Mouse (Mus musculus): ENCODE data around the gene Prdm2.

The Prdm2 gene

DNA sequence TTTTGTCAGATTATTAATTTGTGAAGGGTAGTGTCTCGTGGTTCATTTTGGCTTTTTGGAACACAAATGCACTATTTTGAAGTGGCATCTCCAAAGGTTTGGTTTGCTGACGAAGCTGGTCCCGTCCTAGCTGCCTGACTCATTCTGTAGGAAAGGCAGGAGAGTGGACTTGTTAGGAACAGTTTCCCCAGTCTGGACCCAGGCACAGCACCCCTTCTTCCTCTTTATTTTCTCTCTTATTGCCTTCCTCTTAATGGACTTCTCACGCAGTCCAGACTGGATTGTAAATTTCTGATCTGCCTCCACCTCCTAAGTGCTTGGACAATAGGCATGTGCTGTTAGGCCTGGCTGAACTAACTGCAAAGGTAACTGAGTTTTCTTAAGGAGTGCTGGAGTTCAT lies 57.8 kb downstream of the Prdm2 start:
- DNase-seq (ENCODE audit: low read depth in 1 of 2, low spot score in 2 of 2): no peak

DNA sequence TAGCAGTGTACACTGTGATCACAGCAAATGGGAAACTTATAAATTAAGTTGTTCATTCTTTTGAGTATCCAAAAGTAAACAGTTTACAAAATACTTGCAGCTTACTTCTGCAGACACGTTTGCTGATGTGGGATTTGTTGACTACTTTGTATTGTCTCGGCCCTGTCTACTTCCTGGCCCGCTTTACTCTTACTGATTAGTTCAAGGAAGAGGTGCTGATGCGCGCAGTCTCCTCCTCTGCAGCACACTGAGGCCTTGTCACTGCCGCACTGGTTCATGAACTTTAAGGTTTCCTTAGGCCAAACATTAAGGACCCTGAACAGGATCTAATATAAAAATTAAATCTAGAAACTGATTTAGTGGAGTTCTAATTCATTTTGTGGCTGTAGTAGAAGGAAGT lies 58.2 kb downstream of the Prdm2 start:
- no peak for DNase-seq (ENCODE audit: low read depth in 1 of 2, low spot score in 2 of 2)

DNA sequence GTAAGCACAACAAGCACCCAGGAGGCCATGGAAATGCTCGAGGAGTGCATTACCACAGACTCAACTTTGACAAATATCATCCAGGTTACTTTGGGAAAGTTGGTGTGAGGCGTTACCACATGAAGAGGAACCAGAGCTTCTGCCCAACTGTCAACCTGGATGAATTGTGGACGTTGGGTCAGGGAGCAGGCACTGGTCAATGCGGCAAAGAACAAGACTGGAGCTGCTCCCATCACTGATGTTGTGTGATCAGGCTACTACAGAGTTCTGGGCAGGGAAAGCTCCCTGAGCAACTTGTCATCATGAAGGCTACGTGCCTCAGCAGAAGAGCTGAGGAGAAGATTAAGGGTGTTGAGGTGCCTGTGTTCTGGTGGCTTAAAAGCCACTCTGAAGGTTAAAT lies 60.2 kb downstream of the Prdm2 start:
- DNase-seq (ENCODE audit: low read depth in 1 of 2, low spot score in 2 of 2): no peak

DNA sequence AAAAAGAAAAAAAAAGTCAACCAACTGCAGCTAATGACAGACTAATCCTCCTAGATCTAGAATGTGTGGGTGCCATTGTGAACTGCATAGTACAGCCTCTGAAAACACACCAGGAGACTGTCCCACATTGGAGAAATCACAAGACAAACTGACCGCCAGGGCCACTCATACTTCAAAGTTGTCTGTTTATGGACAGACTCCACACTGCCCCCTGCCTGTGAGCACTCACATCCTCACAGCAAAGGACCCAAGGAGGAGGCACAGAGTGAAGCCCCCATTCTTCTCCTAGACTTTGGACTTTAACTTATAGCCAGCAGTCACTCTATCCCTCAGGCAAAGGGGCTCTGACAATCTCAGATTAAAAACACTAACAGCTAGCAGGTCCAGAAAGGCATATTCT lies 61.5 kb downstream of the Prdm2 start:
- peak in 1 of 2 experiments; percentile 18 for DNase-seq (ENCODE audit: low read depth in 1 of 2, low spot score in 2 of 2)

DNA sequence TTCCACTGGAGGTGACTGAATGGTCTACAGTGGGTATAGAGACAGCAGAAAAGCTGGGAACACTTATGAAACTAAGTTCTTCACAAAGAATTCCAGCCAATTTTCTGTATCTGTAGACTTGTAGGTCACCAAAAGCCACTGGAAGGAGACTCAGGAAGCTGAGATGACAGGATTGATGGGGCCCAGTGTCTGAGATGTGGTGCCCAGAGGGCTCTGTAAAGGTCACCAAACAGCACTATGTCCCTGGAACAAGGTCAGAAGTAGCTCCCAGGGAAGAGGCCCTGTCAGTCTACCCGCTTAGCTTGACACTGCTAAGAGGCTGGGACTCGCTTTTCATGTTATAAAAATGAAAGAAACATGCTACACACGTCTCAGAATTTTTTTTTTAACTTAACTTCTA lies 65.1 kb downstream of the Prdm2 start:
- DNase-seq (ENCODE audit: low read depth in 1 of 2, low spot score in 2 of 2): no peak

DNA sequence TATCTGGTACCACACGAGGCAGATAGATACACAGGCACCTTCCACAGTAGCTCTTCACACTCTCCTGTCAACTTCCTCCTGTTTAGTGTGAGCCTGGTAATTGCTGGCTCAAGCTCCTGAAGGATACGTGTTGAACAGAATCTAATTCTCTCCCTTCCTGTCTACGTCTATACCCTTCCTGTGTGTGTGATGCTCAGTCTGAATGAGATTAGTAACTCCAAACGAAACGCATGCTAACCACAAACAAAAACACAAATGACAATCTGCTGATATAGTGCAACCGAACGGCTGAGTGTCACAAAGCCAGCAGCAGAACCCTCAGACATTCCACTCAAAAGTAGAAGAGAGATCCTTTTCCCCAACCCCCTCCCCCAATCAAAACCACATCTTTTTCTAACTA lies 69.2 kb downstream of the Prdm2 start:
- DNase-seq (ENCODE audit: low read depth in 1 of 2, low spot score in 2 of 2): no peak

DNA sequence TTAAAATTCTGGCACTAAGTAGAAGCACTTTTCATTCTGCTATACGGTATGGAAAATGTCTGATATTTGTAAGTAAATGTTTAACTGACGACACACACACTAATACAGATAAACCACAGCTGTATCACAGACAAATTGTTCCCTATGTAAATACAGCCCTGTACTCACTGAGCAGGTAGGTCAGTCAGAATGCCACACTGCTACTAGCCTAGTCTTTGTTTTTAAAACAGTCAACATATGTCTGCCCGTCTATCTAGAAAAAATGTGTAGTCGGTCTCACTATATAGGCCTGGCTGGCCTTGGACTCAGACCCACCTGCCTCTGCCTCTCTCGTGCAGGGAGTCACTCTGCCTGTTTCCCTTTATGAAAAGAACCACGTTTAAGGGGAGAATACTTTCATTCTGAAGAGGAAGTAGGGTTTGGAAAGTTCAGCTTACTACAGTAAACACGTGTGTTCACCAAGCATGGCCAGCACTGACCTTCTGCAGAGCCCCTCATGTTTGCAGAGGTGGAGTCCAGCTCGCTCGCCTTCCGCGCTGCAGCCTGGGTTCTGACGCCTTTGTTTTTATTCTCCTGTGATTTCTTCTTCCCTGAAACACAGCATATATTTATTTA lies 71.0 kb downstream of the Prdm2 start:
- DNase-seq (ENCODE audit: low read depth in 1 of 2, low spot score in 2 of 2): no peak

DNA sequence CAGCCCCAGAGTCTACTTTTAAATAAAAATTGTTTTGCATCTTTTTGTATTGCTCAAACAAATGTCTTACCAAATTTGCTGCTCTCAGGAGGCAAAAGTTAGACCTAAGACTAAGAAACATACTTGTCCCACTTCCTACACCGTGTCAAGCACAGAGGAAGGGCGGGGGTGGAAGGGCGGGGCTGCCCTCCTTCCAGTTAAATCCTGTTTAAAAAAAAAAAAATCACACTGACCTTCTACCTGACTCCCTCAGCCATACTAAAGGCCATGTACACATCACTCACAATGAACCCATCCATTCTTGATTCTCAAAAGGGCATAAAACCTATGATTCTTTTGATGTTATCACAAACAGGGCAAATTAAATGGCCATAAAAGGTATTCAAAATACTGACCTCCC lies 71.9 kb downstream of the Prdm2 start:
- DNase-seq (ENCODE audit: low read depth in 1 of 2, low spot score in 2 of 2): no peak

DNA sequence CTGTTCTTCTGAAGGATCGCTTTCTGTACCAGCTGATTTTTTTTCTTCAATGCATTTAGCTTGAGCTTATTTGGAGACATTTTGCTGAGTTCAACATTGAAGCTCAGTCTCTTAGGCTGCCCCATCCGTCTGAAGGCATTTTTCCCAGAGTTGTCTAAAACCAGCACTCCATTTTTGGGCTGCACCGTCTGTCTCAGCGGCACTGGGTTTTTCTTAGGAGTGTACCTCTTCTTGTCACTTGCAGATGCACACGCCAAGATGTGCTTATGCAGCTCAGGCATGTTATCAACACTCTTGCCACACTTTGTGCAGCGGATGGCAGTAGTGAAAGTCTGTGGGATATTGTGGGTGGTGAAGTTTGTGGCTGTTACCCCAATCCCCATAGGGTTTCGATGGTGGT lies 80.4 kb downstream of the Prdm2 start:
- DNase-seq (ENCODE audit: low read depth in 1 of 2, low spot score in 2 of 2): no peak

DNA sequence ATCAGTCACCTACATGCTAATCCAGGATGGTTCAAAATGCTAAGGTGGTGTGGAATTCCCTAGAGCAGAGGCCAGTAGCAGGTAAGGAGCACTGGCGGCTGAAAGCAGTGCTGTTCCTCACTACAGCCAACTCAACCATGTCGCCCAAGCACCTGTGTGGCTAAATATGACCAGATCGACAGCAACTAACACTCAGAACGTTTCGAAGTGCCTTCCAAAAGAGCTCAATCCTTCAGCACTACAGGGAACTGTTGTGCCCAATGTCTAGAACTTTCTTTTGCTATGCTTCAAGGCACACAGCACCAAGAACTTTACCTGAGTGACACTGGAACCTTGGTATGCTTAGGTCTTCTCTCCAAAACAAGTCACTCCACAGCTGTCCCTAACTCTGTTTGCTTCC lies 82.4 kb downstream of the Prdm2 start:
- DNase-seq (ENCODE audit: low read depth in 1 of 2, low spot score in 2 of 2): no peak

DNA sequence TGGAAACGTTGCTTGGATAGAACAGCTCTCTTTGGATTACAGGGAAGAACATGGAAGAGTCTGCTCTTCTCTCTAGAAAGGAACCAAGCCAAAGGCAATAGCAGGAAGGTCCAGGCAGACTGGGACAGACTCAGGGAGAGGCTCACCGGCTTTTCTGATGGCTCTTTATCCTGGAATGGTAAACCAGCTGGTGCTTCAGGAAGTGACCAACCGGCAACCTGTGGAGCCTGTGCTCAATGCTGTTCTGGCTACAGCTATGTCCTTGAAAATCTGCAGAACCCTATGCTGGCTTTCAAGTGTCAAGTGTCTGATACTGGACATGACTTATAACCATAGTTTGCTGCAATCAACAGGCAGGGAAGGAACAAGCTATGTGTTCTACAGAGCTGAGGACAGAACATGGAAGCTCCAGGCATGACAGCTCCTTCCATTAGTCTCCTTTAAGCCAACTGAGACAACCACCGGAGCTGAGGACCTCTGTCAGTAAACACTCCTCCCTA lies 83.5 kb downstream of the Prdm2 start:
- no peak for DNase-seq (ENCODE audit: low read depth in 1 of 2, low spot score in 2 of 2)

DNA sequence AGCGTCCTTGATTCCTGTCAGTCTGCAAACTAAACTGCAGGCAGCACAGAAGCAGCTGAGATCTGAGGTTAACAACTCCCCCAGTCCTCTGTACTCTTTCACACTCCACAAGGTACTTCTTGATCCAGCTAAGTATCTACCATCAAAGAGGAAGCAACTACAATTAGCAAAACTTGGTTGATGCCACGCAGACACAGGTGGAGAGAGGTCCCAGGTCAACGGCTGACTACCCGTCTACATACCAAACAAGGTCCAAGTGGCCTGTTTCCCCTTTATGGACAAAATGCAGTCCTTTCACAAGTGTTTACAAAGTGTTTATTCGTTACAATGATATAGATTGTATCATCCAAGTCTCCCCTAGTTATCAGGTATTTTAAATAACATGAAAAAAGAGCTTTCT lies 85.6 kb downstream of the Prdm2 start:
- DNase-seq (ENCODE audit: low read depth in 1 of 2, low spot score in 2 of 2): no peak

DNA sequence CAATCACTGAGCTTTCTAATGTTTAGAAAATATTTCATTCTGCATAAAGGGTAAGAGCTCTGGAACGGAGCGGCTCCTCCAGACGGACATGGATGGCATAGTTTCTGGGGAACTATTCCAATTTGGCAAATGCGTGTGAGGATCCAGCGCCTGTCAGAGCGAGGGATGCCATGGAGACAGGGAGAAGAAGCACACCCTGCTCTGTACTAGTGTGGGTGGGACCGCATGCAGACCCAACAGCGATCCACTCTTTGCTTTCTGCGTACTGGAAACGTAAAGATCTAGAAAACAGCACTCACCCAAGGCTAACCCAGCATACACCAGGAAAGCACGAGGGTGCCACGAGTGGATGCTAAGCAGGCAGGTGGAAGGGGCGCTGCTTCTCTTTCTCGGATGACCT lies 86.3 kb downstream of the Prdm2 start:
- no peak for DNase-seq (ENCODE audit: low read depth in 1 of 2, low spot score in 2 of 2)

DNA sequence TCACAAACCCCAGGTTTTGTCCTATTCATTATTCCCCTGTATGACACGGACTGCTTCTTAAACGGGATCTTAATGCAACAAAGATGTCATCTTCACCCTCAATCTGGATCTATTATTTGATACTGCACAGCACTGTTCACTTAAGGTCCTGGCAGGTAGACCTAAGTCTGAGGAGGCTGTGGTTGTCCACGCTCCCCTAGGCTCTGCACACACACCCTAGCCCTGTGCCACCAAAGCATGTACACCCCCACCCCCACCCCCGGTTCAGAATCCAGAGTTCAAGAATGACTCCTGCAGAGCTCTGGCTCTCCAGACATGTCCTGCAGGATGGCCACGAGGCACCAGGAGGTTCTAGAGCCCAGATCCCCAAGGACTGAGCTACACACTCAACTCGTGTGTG lies 87.5 kb downstream of the Prdm2 start:
- no peak for DNase-seq (ENCODE audit: low read depth in 1 of 2, low spot score in 2 of 2)

DNA sequence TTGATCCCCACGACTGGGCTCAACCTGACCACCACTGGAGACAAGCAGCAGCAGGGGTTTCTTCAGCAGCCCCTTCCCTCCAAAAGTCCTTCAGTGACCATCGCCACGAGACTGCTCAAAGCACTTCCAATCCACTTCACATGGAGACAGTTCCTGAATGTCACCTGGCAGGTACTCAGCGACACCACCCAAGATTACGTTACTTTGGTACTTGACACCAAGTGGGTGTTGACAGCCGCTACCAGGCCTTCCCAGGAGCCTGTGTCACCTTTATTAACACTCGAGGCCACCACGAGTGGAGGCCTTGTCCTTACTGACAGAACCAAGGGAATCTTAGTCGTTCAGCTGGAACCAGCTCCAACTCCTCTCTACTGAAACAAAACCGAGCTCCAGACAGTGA lies 89.8 kb downstream of the Prdm2 start:
- no peak for DNase-seq (ENCODE audit: low read depth in 1 of 2, low spot score in 2 of 2)

DNA sequence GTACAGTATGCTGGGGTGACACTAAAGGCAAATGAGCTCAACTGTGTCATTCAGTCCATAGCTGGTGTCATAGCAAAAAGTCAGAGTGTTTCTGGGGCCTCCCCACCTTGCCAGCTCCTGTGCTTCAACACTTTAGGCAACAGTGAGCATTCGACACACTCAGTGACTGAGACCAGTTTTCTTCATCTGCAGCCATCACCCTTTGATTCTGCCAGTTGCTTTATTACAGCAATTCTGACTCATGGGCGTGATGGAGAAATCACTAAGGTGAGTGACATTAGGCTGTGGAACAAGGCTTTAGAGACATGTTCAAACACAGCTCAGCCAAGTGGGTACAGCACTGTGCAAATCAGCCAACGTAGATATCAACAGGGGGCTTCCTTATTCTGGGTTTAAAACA lies 91.6 kb downstream of the Prdm2 start:
- no peak for DNase-seq (ENCODE audit: low read depth in 1 of 2, low spot score in 2 of 2)

DNA sequence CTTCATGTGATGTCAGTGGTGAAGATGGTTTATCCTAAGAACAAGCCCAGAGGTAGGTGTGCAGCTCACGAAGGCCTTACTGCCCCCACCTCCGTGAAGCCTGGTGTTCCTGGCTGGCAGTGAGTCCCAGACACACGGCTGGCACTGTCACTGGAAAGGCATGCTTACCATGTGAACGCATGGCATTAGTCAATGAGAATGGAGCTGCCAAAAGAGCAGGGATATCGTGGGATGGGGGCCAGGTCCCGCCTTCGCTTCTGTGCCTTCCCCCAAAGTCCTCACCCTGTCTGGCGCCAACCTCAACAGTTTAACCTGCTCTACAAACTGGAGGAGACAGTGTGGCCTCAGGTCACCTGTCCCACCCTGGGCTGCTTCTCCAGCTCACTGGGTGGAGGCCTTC lies 92.8 kb downstream of the Prdm2 start:
- no peak for DNase-seq (ENCODE audit: low read depth in 1 of 2, low spot score in 2 of 2)

DNA sequence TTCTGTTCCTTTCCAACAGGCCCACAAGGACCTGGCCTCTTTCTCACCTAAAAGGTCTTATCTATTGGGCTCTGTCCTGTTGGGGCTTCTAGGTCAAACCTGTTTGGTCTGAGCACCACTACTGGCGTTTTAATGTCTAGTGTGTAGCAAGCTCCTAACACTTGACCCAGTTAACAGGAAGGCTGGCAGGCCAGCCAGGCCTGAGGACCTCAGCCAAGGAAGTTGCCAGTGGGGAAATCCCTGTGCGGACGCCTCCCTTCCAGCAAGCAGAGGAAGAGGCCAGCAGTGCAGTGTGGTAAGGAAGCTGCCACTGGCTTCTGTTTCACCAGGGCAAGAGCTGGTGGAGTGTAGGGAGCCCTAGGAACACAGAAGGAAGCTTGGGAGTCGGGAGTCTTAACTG lies 94.0 kb downstream of the Prdm2 start:
- peak; percentile 23 to 46 for DNase-seq (ENCODE audit: low read depth in 1 of 2, low spot score in 2 of 2)

DNA sequence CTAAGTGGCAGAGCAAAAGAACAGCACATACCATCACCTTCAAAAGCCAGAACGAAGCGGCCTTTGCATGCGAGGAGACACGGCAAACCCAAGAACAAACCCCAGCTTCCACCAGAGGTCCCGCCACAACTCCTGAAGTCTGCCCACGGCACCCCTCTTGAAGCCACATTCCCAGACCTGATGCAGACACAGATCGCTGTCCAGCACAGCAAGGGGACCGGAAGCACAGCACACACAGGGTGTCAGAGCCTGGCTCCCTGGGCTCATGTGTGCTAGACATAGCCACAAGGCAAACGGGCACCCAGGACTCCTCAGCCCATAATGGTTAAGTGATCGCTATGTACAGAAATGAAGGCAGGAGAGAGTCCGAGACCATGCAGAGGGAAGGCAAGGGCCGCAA lies 96.9 kb downstream of the Prdm2 start:
- DNase-seq (ENCODE audit: low read depth in 1 of 2, low spot score in 2 of 2): no peak

DNA sequence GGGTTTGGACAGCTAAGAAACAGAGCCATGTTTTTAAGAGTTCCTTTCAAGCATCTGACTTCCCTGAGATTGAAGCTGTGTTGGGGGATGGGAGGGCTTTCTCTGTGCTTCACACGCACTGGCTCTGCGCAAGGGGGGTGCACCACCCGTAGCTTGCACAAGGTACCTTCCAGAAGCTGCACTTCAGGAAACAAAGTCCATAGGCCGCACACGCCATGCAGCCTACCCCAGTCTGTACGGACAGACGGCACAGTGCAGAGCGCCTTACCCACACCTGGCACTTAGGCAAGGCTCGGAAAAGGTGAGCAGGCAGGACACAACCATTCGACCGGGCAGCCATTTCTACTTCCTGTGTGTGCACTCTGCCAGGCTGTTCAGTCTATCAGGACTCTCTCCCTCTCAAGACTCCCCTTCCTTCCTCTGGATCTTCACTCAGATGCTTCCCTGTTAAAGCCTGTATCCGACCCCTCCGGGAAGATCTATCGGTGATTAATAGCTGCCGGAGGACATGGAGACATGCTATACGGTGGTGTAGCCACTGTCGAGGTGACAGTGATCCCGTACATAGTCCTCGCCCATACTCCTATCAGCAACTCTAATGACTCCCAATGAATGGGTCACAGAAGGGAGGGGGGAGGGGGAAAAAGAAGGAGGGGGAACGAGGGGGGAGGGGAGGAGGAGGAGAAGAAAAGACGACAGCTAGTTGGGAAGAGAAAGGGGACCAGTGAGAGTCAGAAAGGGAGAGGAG lies 98.4 kb downstream of the Prdm2 start:
- DNase-seq (ENCODE audit: low read depth in 1 of 2, low spot score in 2 of 2): no peak

DNA sequence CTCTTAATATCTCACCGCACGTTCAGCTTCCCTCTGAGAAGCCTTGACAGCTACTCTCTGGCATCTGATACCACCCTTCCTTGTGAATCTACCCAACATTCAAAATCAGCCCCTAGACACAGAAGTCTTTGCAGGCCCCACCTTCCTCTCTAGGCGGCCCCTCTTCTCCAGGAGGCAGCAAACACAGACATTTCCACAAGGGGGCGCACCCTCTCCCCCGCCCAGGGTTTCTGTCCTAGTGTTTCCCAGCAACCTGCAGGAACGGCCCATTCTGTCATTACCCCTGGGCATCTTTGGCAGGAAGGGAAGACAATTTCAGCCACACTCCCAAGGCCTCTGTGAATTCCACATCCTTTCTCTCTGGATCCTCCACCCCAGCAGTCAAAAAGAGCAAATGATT lies 99.8 kb downstream of the Prdm2 start:
- DNase-seq (ENCODE audit: low read depth in 1 of 2, low spot score in 2 of 2): peak in 1 of 2 experiments; percentile 26

DNA sequence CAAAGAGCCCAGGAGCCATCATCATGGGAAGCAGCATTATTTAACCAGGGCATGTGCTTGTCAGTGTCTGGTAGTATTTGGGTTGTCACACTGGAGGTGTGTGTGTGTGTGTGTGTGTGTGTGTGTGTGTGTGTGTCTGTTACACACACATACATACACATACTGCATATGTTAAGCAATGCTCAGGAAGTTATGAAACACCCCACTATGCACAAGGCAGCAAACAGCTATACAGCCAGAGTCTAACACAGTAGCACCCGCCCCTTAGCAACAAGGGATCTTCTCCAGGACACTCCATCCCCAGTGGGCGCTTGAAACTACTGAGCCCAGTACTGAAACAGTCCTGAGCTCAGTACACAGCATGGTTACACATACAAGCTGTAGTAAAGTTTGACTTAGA lies 100.4 kb downstream of the Prdm2 start:
- no peak for DNase-seq (ENCODE audit: low read depth in 1 of 2, low spot score in 2 of 2)

DNA sequence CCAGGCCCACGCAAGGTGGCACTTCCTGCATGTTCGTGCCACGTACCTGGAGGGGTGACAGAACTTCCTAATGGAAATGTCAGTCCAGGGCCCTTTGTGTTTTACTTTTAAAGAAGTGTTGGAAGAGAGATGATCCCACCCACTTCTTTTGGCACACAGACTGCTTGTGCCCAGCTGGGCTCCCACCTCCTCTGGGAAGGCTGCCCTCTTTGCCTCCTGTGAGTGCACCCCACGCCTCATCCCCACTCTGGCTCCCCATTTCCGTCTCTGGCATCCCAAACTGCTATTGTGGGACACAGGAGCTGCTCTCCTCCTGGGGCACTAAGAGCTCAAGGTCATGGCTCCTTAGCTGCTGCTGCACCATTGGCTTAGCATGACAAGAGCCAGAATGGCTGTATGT lies 100.9 kb downstream of the Prdm2 start:
- DNase-seq (ENCODE audit: low read depth in 1 of 2, low spot score in 2 of 2): no peak
